Mouse (Mus musculus) MEL (cell line): Measurements from ENCODE around the gene Fgd3.

Source experiments
- CTCF ChIP-seq, 3 experiments: IDR thresholded peaks in 2 of 3; conservative IDR thresholded peaks in 1 of 3; 2 replicates each; pipeline ENCODE4 v1.5.1; 2011 to 2012; ENCODE audit warnings: low read length in 3 of 3, low read depth in 2 of 3, mild to moderate bottlenecking in 2 of 3, improper control_type of control experiment in 1 of 3, inconsistent platforms in 1 of 3, mixed read lengths in 1 of 3, moderate library complexity in 1 of 3; ENCODE audit not compliant: control insufficient read depth in 1 of 3, insufficient read depth in 1 of 3, poor library complexity in 1 of 3, severe bottlenecking in 1 of 3
- E2F4 ChIP-seq: IDR thresholded peaks from 2 replicates; pipeline ENCODE4 v1.6.1; 2011; ENCODE audit warnings: low read depth, low read length, improper control_type of control experiment, borderline replicate concordance
- EP300 ChIP-seq, 2 experiments: IDR thresholded peaks; 2 replicates each; pipeline ENCODE4 v1.6.1; 2011; ENCODE audit warnings: improper control_type of control experiment in 2 of 2, low read length in 2 of 2, low read depth in 1 of 2, mild to moderate bottlenecking in 1 of 2
- GATA1 ChIP-seq: IDR thresholded peaks from 2 replicates; pipeline ENCODE4 v1.6.1; 2011; ENCODE audit warnings: low read depth, low read length, improper control_type of control experiment
- POLR2A ChIP-seq, 2 experiments: IDR thresholded peaks; 2 replicates each; pipeline ENCODE4 v1.6.1; 2011 to 2012; ENCODE audit warnings: low read length in 2 of 2, mild to moderate bottlenecking in 2 of 2, control low read depth in 1 of 2, improper control_type of control experiment in 1 of 2, low read depth in 1 of 2, moderate library complexity in 1 of 2; ENCODE audit not compliant: control insufficient read depth in 1 of 2, insufficient read depth in 1 of 2, poor library complexity in 1 of 2
- TBP ChIP-seq: IDR thresholded peaks from 2 replicates; pipeline ENCODE4 v1.8.0; 2011; ENCODE audit warnings: low read depth, low read length, improper control_type of control experiment
- USF2 ChIP-seq, 2 experiments: IDR thresholded peaks; 2 replicates each; pipeline ENCODE4 v1.6.1; 2011 to 2012; ENCODE audit warnings: improper control_type of control experiment in 2 of 2, low read length in 2 of 2, borderline replicate concordance in 1 of 2, inconsistent platforms in 1 of 2, low read depth in 1 of 2, mild to moderate bottlenecking in 1 of 2; ENCODE audit not compliant: insufficient read depth in 1 of 2
- ZC3H11A ChIP-seq: IDR thresholded peaks from 2 replicates; pipeline ENCODE4 v1.6.1; 2012; ENCODE audit warnings: low read depth, mild to moderate bottlenecking, inconsistent platforms, low read length, improper control_type of control experiment

- no peak for TF ChIP-seq EP300 (IDR thresholded peaks at IDR 0.05; ENCODE audit: low read depth in 1 of 2, low read length in 2 of 2)
- TF ChIP-seq CTCF (IDR thresholded peaks at IDR 0.05 in 2 of 3, conservative IDR thresholded peaks at IDR 0.05 in 1 of 3; ENCODE audit: control insufficient read depth in 1 of 3, insufficient read depth in 1 of 3, low read depth in 2 of 3, low read length in 3 of 3, poor library complexity in 1 of 3, severe bottlenecking in 1 of 3) = no peak
- TF ChIP-seq ZC3H11A = no peak
- no peak for TF ChIP-seq E2F4
- no peak for TF ChIP-seq POLR2A (IDR thresholded peaks at IDR 0.05; ENCODE audit: control insufficient read depth in 1 of 2, insufficient read depth in 1 of 2, low read depth in 1 of 2, low read length in 2 of 2, poor library complexity in 1 of 2)
- TF ChIP-seq TBP = no peak
- no peak for TF ChIP-seq USF2 (IDR thresholded peaks at IDR 0.05; ENCODE audit: borderline replicate concordance in 1 of 2, insufficient read depth in 1 of 2, low read depth in 1 of 2, low read length in 2 of 2)
- no peak for TF ChIP-seq GATA1
Observed at GRCm38 (mm10) chr13:49360906-49361406, 40.8 kb upstream of the Fgd3 start.
